Mouse (Mus musculus) intestine, postnatal 0 days (tissue): ENCODE results near the gene Mvb12b. TPM values are rescaled to one million over a fixed set of nuclear protein-coding genes. Genes with fewer than 3 reads are reported as not detected.

Experiments
- ATAC-seq: fragments of 200-750 bp; cut with Nextera tagmentation; 2 replicates; pipeline ENCODE4 v1.8.0; 2017; ENCODE audit warnings: mild to moderate bottlenecking, moderate TSS enrichment, moderate library complexity
- H3K27ac ChIP-seq: fragments of 300-500 bp; sonication (generic); 2 replicates; pipeline ENCODE4 v1.5.1; 2014; ENCODE audit warnings: mild to moderate bottlenecking, low read depth, low read length, moderate library complexity
- H3K27me3 ChIP-seq: fragments of 300-500 bp; sonication (generic); replicated peaks from 2 replicates; pipeline ENCODE4 v1.6.1; 2014; ENCODE audit warnings: low read length, mixed read lengths; ENCODE audit not compliant: control insufficient read depth, insufficient read depth
- H3K36me3 ChIP-seq: fragments of 300-500 bp; sonication (generic); 2 replicates; pipeline ENCODE4 v1.6.1; 2014; ENCODE audit warnings: mild to moderate bottlenecking, moderate library complexity; ENCODE audit not compliant: control insufficient read depth, insufficient read depth
- H3K4me1 ChIP-seq: fragments of 300-500 bp; sonication (generic); replicated peaks from 2 replicates; pipeline ENCODE4 v1.6.1; 2014; ENCODE audit warnings: antibody characterized with exemption, low read length, mixed read lengths; ENCODE audit not compliant: control insufficient read depth, insufficient read depth
- H3K4me2 ChIP-seq: fragments of 300-500 bp; sonication (generic); replicated peaks from 2 replicates; pipeline ENCODE4 v1.6.1; 2014; ENCODE audit warnings: low read depth, mild to moderate bottlenecking, moderate library complexity
- H3K4me3 ChIP-seq: fragments of 300-500 bp; sonication (generic); 2 replicates; pipeline ENCODE4 v1.5.1; 2014; ENCODE audit warnings: low read depth, low read length
- H3K9ac ChIP-seq: fragments of 300-500 bp; sonication (generic); 2 replicates; pipeline ENCODE4 v1.6.1; 2014; ENCODE audit warnings: mild to moderate bottlenecking, low read depth, low read length
- H3K9me3 ChIP-seq: fragments of 300-500 bp; sonication (generic); 2 replicates; pipeline ENCODE4 v1.6.1; 2016; ENCODE audit warnings: mixed run types; ENCODE audit not compliant: control insufficient read depth
- CTCF ChIP-seq: sonication (generic); IDR thresholded peaks from 2 replicates; pipeline ENCODE4 v1.5.1; 2016; ENCODE audit warnings: low read depth, mild to moderate bottlenecking, control low read depth, antibody characterized with exemption, moderate library complexity
- WGBS: fragments of 180-500 bp; shearing (Covaris S2); extraction: QIAGEN DNeasy Blood & Tissue Kit; methylation state at CpG from one replicate; pipeline ENCODE4 v1.1.7; 2014; 5-methylcytosine and 5-hydroxymethylcytosine counted together
- polyA plus RNA-seq: library from polyadenylated mRNA; unstranded; fragments of >200 nt; fragmentation: Nextera tagmentation; extraction: Ambion mirVana; gene quantifications from 2 replicates; pipeline ENCODE4 v1.2.1, GENCODE M21; 2015

The Mvb12b gene
- polyA plus RNA-seq, 1 experiment from 2014 or later, result 6.7 TPM

GRCm38 (mm10) chr2:33892354-33892753 lies 4.6 kb upstream of the Mvb12b start:
- H3K9me3 ChIP-seq, result no peaks in the 10 kb centered on the region
- no peak for TF ChIP-seq CTCF
- 76% methylated on average over 7 of the region's 7 CpGs for WGBS

GRCm38 (mm10) chr2:33888100-33888385 lies 297 bp upstream of the Mvb12b start:
- peaks cover 8% of the 10 kb centered on the region; the same call in 1 of the 2 replicates for H3K4me1 ChIP-seq
- ATAC-seq, result no peak
- TF ChIP-seq CTCF, result no peak
- H3K9ac ChIP-seq, result 0 out of 2 replicates have a peak overlapping the region, but pooled peaks have one; percentile 92
- H3K4me3 ChIP-seq, result peak overlapping the region; percentile 71; the same call in 1 of the 2 replicates
- no peaks in the 10 kb centered on the region for H3K36me3 ChIP-seq
- peak overlapping the region; percentile 95; the same call in 1 of the 2 replicates for H3K4me2 ChIP-seq
- 70% methylated on average over 6 of the region's 6 CpGs for WGBS
- H3K27ac ChIP-seq, result no peak overlapping the region
- no peaks in the 10 kb centered on the region for H3K9me3 ChIP-seq
- H3K27me3 ChIP-seq, result no peaks in the 10 kb centered on the region

More at GRCm38 (mm10) chr2:33892354-33892753, 4.6 kb upstream of the Mvb12b start:
- Histone ChIP-seq H3K9ac (no peak overlapping the region), H3K4me2 (no peak overlapping the region), H3K36me3 (no peaks in the 10 kb centered on the region), H3K27me3 (no peaks in the 10 kb centered on the region), H3K4me1 (0 out of 2 replicates have a peak, but pooled peaks cover 4% of the 10 kb centered on the region), H3K27ac (no peak overlapping the region), H3K4me3 (no peak overlapping the region)
- no peak for ATAC-seq

GRCm38 (mm10) chr2:33886386-33887327 lies 1.1 kb downstream of the Mvb12b start:
- ATAC-seq, result peak; percentile 71
- peak overlapping the region; percentile 78 for H3K27ac ChIP-seq
- H3K4me3 ChIP-seq, result peak overlapping the region; percentile 71
- H3K4me1 ChIP-seq, result peaks cover 8% of the 10 kb centered on the region; the same call in 1 of the 2 replicates
- WGBS, result 4% methylated on average over 27 of the region's 51 CpGs
- H3K9ac ChIP-seq, result peak overlapping the region; percentile 92
- no peaks in the 10 kb centered on the region for H3K27me3 ChIP-seq
- H3K9me3 ChIP-seq, result no peaks in the 10 kb centered on the region
- TF ChIP-seq CTCF, result no peak
- no peaks in the 10 kb centered on the region for H3K36me3 ChIP-seq
- H3K4me2 ChIP-seq, result peak overlapping the region; percentile 95

GRCm38 (mm10) chr2:33885264-33885651 lies 2.5 kb downstream of the Mvb12b start:
- no peak overlapping the region for H3K27ac ChIP-seq
- TF ChIP-seq CTCF, result no peak
- H3K4me1 ChIP-seq, result peaks cover 8% of the 10 kb centered on the region; the same call in 1 of the 2 replicates
- no peaks in the 10 kb centered on the region for H3K9me3 ChIP-seq
- no peak overlapping the region for H3K9ac ChIP-seq
- WGBS, result 90% methylated on average over 3 of the region's 3 CpGs
- no peaks in the 10 kb centered on the region for H3K36me3 ChIP-seq
- ATAC-seq, result no peak
- no peak overlapping the region for H3K4me2 ChIP-seq
- no peak overlapping the region for H3K4me3 ChIP-seq
- H3K27me3 ChIP-seq, result no peaks in the 10 kb centered on the region

GRCm38 (mm10) chr2:33884623-33885263 lies 3.0 kb downstream of the Mvb12b start:
- H3K4me3 ChIP-seq, result no peak overlapping the region
- no peak overlapping the region for H3K27ac ChIP-seq
- 83% methylated on average over 7 of the region's 7 CpGs for WGBS
- H3K9ac ChIP-seq, result no peak overlapping the region
- no peaks in the 10 kb centered on the region for H3K36me3 ChIP-seq
- ATAC-seq, result no peak
- H3K4me2 ChIP-seq, result no peak overlapping the region
- H3K9me3 ChIP-seq, result no peaks in the 10 kb centered on the region
- H3K27me3 ChIP-seq, result no peaks in the 10 kb centered on the region
- TF ChIP-seq CTCF, result no peak
- peaks cover 8% of the 10 kb centered on the region; the same call in 1 of the 2 replicates for H3K4me1 ChIP-seq

- no peak for ATAC-seq
- Histone ChIP-seq H3K4me2 (no peak overlapping the region), H3K27me3 (no peaks in the 10 kb centered on the region), H3K9me3 (no peaks in the 10 kb centered on the region), H3K9ac (no peak overlapping the region), H3K4me3 (no peak overlapping the region), H3K4me1 (peaks cover 6% of the 10 kb centered on the region), H3K27ac (no peak overlapping the region), H3K36me3 (no peaks in the 10 kb centered on the region)
- WGBS, result 86% methylated on average over 2 of the region's 2 CpGs
- no peak for TF ChIP-seq CTCF
Observed at GRCm38 (mm10) chr2:33879223-33879622, 8.5 kb downstream of the Mvb12b start.
